Mouse (Mus musculus): ENCODE measurements around the gene Krt13. TPM values are rescaled to one million over a fixed set of nuclear protein-coding genes. Genes with fewer than 3 reads are reported as not detected.
A peak's percentile ranks its signal among the peaks of the same experiment; 100 is the strongest.

Gene Krt13
- not detected in 2 replicates for polyA plus RNA-seq (2015; fragmentation: Nextera tagmentation; extraction: Ambion mirVana)

- Histone ChIP-seq H3K27ac (replicated peaks) (no peak within 1 kb of the TSS), H3K4me2 (no peak within 1 kb of the TSS), H3K36me3 (no peaks in the 10 kb centered on the region), H3K9ac (no peak within 1 kb of the TSS), H3K27me3 (no peaks in the 10 kb centered on the region), H3K9me3 (no peaks in the 10 kb centered on the region), H3K4me1 (replicated peaks) (no peaks in the 10 kb centered on the region), H3K4me3 (no peak within 1 kb of the TSS)
- 83% methylated on average over 3 of the region's 3 CpGs for WGBS
- no peak for ATAC-seq (ENCODE audit: low read depth)
These were observed at the start of gene Krt13 for GRCm38 (mm10) chr11:100121466-100121865. TSS of gene Krt13 (minus strand) at chr11:100121566.

DNA sequence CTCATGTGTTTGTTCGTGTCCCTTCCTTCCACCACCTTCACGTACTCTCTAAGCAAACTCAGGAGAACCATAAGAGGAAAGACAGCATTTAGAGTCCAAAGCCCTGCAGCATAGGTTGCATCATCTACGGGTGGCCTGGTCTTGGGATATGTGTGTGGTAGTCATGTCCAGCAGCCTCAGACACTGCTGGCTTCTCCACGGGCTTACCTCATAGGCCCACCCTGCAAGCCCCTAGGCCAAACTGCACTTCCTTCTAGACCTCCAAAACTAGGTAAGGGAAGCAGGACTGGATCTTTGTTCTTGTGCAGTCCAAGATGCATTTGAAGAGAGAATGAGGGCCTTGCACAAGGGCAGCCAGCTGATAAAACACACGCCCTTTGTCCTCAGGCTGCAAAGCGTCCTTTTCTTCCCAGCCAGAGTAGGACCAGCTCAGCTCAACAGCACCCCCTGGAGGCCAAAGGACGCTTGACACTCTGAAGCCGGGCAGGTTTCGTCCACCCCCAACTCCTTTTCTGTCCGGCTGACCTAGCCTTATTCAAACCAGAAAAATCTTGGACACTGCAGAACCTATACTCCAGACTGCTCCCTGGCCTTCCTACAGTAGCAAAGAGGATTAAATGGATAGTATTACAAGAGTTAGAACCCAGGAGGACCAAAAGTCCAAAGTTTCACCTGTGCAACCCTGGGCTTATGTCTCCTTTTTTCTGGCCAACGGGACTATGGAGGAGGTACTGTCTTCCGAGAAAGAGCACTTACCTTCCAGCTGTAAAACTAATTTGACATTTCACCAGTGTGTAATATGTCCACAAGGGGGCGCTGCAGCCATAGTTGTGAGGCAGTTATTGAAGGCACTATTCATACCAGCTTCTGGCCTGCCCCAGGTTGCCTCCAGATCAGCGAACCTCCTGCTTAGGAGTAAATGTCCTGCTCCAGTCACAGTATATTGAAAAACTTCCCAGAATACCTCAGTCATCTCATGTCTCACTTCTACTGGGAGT lies 47.7 kb upstream of the Krt13 start:
- Histone ChIP-seq H3K9me3 (no peaks in the 10 kb centered on the region), H3K27me3 (no peaks in the 10 kb centered on the region), H3K4me3 (no peak overlapping the region), H3K9ac (no peak overlapping the region), H3K4me2 (no peak overlapping the region), H3K4me1 (replicated peaks) (no peaks in the 10 kb centered on the region), H3K27ac (replicated peaks) (no peak overlapping the region), H3K36me3 (no peaks in the 10 kb centered on the region)
- 33% methylated on average over 14 of the region's 14 CpGs for WGBS
- peak; percentile 23; the same call in 1 of the 2 replicates for ATAC-seq (ENCODE audit: low read depth)

GRCm38 (mm10) chr11:100168071-100168470 lies 46.7 kb upstream of the Krt13 start:
- Histone ChIP-seq H3K4me1 (replicated peaks) (no peaks in the 10 kb centered on the region), H3K36me3 (no peaks in the 10 kb centered on the region), H3K9me3 (no peaks in the 10 kb centered on the region), H3K4me3 (no peak overlapping the region), H3K4me2 (no peak overlapping the region), H3K27ac (replicated peaks) (no peak overlapping the region), H3K27me3 (no peaks in the 10 kb centered on the region), H3K9ac (no peak overlapping the region)
- ATAC-seq (ENCODE audit: low read depth): no peak
- 83% methylated on average over 8 of the region's 8 CpGs for WGBS

- Histone ChIP-seq H3K4me3 (no peak overlapping the region), H3K4me1 (replicated peaks) (no peaks in the 10 kb centered on the region), H3K9me3 (no peaks in the 10 kb centered on the region), H3K27ac (replicated peaks) (no peak overlapping the region), H3K4me2 (no peak overlapping the region), H3K36me3 (no peaks in the 10 kb centered on the region), H3K27me3 (no peaks in the 10 kb centered on the region), H3K9ac (no peak overlapping the region)
- WGBS: 69% methylated on average over 7 of the region's 7 CpGs
- no peak for ATAC-seq (ENCODE audit: low read depth)
These were observed 43.0 kb upstream of the Krt13 start for GRCm38 (mm10) chr11:100164392-100164791.

GRCm38 (mm10) chr11:100157908-100158477 lies 36.6 kb upstream of the Krt13 start:
- ATAC-seq (ENCODE audit: low read depth): no peak
- Histone ChIP-seq H3K4me1 (replicated peaks) (no peaks in the 10 kb centered on the region), H3K4me2 (no peak overlapping the region), H3K36me3 (no peaks in the 10 kb centered on the region), H3K9ac (no peak overlapping the region), H3K4me3 (no peak overlapping the region), H3K9me3 (no peaks in the 10 kb centered on the region), H3K27ac (replicated peaks) (no peak overlapping the region), H3K27me3 (no peaks in the 10 kb centered on the region)
- WGBS: 52% methylated on average over 6 of the region's 6 CpGs

DNA sequence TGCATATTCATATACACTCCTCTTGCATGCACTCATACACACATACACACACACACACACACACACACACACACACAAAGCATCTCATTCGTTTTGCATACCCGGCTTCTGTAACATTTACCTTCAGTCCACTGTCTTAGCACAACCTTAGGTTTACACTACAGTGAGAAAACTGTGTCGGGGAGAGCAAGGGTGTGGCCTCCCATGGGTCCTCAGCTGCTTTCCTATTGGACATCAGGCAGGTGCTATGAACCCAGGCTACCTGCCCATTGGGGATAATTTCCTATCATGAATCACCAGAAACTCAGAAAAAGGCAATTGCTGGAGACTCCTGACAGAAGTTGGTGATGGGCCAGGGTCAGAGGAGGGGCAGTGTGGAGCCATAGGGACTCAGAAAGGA lies 36.0 kb upstream of the Krt13 start:
- Histone ChIP-seq H3K36me3 (no peaks in the 10 kb centered on the region), H3K9me3 (no peaks in the 10 kb centered on the region), H3K4me2 (no peak overlapping the region), H3K4me1 (replicated peaks) (no peaks in the 10 kb centered on the region), H3K27ac (replicated peaks) (no peak overlapping the region), H3K9ac (no peak overlapping the region), H3K4me3 (no peak overlapping the region), H3K27me3 (no peaks in the 10 kb centered on the region)
- 86% methylated on average over 3 of the region's 3 CpGs for WGBS
- no peak for ATAC-seq (ENCODE audit: low read depth)

DNA sequence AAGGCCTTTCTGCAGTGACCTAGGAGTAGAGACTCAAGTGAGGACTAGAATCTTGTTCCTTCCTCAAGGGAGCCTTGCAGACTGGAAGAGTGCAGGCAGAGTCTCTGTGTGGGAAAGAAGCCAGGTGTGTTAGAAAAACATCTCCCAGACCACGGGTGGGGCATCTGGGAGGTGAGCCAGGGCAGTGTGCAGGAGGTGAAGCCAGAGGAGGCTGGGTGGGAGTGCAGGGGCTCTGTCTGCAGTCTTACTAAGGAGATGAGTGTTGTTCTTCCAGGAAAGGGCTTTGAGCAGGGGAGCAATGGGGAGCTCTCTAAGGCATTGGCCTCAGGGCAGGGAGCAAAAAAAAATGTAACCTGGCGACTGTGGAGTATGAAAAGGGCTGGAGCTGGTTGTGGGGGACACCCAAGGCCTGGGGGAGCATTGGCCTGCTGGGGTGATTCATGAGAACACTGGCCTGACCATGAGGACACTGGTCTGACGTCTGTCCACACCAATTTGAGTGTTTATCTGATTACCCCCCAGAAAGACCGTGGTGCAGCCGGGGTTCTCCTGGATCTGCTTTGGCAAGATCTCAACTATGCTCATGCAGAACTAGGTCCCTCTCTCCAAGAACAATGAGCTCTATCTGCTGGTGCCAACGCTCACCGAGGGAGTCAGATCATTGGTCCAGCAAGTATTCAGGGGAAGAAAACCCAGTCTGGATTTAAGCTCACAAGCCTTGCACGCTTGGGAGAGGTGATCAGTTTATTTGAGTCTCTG lies 34.3 kb upstream of the Krt13 start:
- ATAC-seq (ENCODE audit: low read depth): no peak
- 76% methylated on average over 8 of the region's 8 CpGs for whole genome bisulfite sequencing
- Histone ChIP-seq H3K27me3 (no peaks in the 10 kb centered on the region), H3K4me3 (no peak overlapping the region), H3K4me1 (replicated peaks) (no peaks in the 10 kb centered on the region), H3K27ac (replicated peaks) (no peak overlapping the region), H3K9ac (no peak overlapping the region), H3K36me3 (no peaks in the 10 kb centered on the region), H3K4me2 (no peak overlapping the region), H3K9me3 (no peaks in the 10 kb centered on the region)

GRCm38 (mm10) chr11:100148615-100149330 lies 27.4 kb upstream of the Krt13 start, which contains the start of gene Krt19:
TSS of gene Krt19 (minus strand) at chr11:100148665.
- ATAC-seq (ENCODE audit: low read depth): no peak
- no peak within 1 kb of the TSS for H3K9ac ChIP-seq
- H3K4me3 ChIP-seq: no peak within 1 kb of the TSS
- H3K27ac ChIP-seq (replicated peaks): no peak within 1 kb of the TSS
- no peaks in the 10 kb centered on the region for H3K9me3 ChIP-seq
- H3K4me1 ChIP-seq (replicated peaks): peaks cover 13% of the 10 kb centered on the region
- 38% methylated on average over 9 of the region's 9 CpGs for WGBS
- H3K36me3 ChIP-seq: no peaks in the 10 kb centered on the region
- no peak within 1 kb of the TSS for H3K4me2 ChIP-seq
- peaks cover 42% of the 10 kb centered on the region for H3K27me3 ChIP-seq

DNA sequence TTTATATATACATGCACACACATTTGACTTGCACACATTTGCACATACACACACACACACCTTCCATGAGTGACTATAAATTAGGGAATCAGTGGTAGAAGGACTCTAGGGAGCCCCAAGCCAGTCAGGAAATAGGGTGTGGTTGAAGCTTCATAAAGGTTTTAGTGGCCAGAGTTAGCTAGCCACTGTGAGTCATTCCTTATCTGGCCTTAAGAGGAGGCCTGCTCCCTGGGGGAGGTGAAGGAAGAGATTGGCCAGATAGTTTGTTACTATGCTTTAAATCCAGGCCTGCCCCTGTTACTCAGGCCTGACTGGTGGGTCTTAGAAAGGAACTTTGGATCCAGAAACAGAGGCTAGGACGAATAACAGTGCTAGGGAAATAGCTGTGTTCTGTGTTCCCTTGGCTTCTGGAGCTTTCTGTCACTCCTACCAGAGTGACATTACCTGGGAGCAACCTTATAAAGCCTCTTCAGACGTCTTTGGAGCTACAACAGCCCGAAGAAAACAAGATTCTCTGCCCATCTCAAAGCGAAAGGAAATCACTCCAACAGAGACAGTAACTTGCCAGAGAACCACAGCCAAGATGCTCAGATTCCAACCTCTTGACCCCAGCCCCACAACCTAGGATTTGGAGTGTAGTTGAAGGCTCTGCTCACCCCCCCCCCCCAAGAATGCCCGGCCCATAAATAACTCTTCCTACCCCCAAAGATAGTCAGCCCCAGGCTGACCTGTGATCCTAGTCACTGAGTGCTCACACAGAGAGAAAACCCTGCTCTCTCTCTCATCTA lies 26.4 kb upstream of the Krt13 start:
- ATAC-seq (ENCODE audit: low read depth): no peak
- H3K27ac ChIP-seq (replicated peaks): no peak overlapping the region
- no peaks in the 10 kb centered on the region for H3K9me3 ChIP-seq
- no peak overlapping the region for H3K4me3 ChIP-seq
- 63% methylated on average over 5 of the region's 5 CpGs for WGBS
- no peak overlapping the region for H3K4me2 ChIP-seq
- peaks cover 46% of the 10 kb centered on the region for H3K27me3 ChIP-seq
- no peak overlapping the region for H3K9ac ChIP-seq
- no peaks in the 10 kb centered on the region for H3K36me3 ChIP-seq
- H3K4me1 ChIP-seq (replicated peaks): peaks cover 13% of the 10 kb centered on the region

DNA sequence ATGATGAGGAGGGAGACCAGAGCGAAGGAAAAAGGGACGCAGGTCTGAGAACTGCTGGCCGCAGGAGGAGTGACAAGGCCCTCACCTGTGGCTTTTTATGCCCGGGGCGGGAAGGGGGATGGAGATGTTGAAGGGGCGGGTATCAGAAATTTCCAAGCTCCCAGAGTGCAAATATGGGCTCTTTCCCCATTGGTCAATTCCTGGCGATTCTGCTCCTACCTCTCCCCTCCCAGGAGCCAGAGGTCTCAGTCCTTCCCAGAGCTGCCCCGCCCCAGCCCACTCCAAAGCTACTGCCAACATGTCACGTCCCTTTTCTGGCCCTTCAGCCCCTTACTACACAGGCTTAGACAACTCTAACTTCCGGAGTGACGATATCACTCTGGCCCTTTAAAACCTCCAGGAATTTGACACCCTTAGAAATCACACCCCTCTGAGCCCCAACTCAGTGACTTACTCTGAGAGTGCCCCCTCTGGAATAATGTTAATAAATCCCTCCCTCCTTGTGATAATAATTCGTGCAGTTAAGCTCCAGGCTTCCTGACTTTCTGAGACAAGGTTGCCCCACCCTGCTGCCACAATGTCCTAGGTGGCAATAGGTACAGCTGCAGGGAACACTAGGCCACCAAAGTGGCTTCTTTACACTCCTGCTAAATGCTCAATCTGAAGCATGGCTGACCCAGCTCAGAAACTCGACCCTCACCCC lies 24.6 kb upstream of the Krt13 start:
- H3K27ac ChIP-seq (replicated peaks): no peak overlapping the region
- no peak overlapping the region for H3K9ac ChIP-seq
- peaks cover 46% of the 10 kb centered on the region for H3K27me3 ChIP-seq
- peaks cover 13% of the 10 kb centered on the region for H3K4me1 ChIP-seq (replicated peaks)
- H3K36me3 ChIP-seq: no peaks in the 10 kb centered on the region
- peak overlapping the region; percentile 42 for H3K4me2 ChIP-seq
- no peaks in the 10 kb centered on the region for H3K9me3 ChIP-seq
- H3K4me3 ChIP-seq: peak overlapping the region; percentile 14
- WGBS: 4% methylated on average over 13 of the region's 13 CpGs
- ATAC-seq (ENCODE audit: low read depth): no peak
